Mouse (Mus musculus) 3134 (cell line): ENCODE data around the gene Olfr532.
"Not testable (repeated sequence)": the region's sequence is repeated elsewhere in the genome, so short reads cannot be mapped to it uniquely, and the experiment has no call there.

Experiments
- DNase-seq: peaks from one replicate; pipeline ENCODE4 v3.0.0-alpha.2; 2011; ENCODE audit warnings: low spot score; ENCODE audit not compliant: insufficient read length; ENCODE audit errors: extremely low read depth

The Olfr532 gene

DNA sequence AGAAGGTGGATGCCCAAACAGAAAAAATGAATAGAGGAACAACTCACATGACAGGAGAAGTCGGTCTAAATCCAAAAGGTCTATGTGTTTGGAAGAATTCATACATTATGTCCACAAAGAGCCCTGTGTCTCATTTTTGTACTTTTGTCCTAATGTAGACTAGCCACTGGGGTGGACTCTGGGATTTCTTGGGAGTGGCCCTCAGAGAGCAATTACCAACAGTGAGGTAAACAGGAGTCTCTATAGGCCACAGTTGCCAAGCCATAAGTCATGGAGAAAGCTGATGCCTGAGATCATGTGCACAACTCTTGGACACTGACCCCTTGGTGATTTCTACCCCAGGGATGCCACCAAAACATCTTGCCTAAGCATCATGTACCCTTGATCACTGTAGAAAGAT, at the start of gene Olfr532:
Gene Olfr532 (minus strand): TSS at position 101 of the 400 bp plus-strand sequence.
- DNase-seq = no peak

DNA sequence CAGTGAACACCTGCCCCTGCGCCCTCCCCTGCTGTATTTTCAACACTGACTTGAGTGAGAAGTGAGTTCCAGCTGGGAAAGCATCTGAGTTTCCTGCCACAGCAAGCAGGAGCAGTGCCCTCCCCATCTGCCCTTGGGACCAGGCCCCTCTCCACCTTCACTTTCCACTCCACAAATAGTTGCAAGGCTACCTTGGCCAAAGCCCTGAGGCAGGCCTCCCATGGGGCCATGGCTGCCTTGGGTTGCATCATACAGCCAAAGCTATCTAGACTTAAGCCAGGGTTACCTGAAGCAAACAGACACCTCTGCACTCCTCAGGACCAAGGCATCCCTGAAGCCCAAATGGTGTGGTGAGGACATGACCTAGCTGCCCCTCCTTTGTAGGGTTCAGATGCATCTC, 41.6 kb upstream of the Olfr532 start, which contains the start of gene Olfr533:
Gene Olfr533 (plus strand): TSS at position 301 of the 400 bp plus-strand sequence.
- not testable (repeated sequence) for DNase-seq

DNA sequence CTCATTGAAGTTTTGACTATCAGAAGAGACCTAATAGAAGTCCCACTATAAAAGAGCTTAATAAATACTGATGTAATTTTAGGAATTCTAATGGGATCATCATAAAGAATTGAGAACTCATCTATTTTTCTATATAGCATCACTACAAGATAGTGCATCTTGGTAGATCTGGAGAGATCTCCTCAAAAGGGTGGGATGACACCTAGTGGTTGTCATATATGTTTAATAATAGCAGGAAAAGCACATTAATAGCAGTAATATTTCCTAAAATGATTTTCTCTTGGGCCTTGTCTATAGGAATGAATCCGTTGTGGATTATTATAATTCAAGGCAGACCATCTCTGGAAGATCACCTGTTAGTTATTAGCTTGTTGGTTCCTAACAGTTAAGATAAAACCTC, 21.7 kb upstream of the Olfr532 start:
- no peak for DNase-seq

DNA sequence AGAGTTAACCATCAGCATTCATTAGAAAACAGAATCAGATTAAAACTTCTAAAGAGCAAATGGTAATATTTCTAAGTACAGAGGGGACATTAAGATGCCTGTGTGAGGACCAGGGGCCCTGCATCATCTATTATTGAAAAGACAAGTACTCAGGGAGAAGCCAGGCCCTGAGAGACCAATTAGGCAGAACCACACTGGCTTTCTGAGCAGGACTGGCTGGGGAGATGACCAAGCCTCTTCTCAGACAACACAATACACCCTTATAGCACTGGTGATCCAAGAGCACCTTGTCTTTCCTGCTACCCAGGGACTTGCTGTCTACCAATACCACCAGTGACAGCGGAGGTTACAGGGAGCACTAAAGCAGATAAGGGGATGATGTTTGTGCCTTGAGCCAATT, 18.6 kb downstream of the Olfr532 start, which contains the start of gene Olfr531:
Gene Olfr531 (minus strand): TSS at position 101 of the 400 bp plus-strand sequence.
- DNase-seq = no peak

DNA sequence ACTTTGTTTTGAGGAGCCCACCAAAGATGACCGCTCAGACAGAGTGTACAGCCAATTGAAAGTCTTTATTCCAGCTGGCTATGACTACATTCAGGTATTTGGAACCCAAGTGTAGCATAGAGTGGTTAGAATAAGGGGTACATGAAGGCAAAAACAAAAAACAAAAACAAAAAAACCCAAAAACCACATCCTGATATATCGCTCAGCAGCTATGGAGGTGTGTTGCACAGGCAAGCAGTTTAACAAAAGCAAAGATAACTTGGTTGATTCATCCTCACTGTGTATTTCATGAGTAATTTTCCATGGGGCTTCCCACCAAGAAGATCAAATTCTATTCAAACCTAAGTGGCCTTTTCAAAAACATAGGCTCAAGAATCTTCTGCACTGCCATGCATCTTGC, 44.5 kb downstream of the Olfr532 start:
- DNase-seq = no peak

DNA sequence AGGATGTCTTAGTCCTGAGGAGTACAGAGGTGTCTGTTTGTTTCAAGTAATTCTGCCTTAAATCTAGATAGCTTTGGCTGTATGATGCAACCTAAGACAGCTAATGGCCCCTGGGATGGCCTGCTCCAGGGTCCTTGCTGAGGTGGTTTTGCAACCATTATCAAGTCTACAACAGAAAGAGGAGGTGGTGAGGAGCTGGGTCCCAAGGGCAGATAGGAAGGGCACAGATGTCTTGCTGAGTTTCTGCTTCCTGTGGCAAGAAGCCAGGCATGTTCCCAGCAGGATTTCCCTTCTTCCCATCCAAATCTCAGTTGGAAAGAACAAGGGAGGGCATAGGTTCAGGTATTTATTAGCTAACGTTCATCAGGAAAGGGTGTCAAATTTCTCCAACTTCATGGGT, 45.2 kb downstream of the Olfr532 start, which contains the start of gene Olfr530:
Gene Olfr530 (minus strand): TSS at position 101 of the 400 bp plus-strand sequence.
- no peak for DNase-seq

DNA sequence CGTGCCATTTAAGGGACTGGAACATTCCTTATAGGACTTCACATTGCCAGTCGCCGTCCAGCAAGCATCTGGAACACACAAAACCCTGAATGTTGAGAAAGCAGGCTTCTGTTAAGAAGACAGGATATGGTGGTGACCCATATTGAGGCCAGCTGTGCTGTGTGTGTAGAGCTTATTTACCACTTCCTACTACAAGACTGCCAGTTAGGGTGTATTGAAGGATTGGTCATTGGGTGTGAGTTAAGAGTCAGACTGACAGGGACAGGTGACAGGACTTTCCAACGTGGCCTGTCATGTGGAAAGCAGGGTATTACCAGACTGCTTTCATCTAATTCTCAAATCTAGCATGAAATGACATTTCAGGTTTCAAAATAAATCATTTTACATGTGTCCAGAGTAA, 47.1 kb downstream of the Olfr532 start:
- no peak for DNase-seq
